Mouse (Mus musculus): Measurements from ENCODE around the gene Gm9999. TPM values are rescaled to one million over a fixed set of nuclear protein-coding genes. Genes with fewer than 3 reads are reported as not detected.

Gene Gm9999
- total and polyA plus RNA-seq, 3 experiments: not detected

DNA sequence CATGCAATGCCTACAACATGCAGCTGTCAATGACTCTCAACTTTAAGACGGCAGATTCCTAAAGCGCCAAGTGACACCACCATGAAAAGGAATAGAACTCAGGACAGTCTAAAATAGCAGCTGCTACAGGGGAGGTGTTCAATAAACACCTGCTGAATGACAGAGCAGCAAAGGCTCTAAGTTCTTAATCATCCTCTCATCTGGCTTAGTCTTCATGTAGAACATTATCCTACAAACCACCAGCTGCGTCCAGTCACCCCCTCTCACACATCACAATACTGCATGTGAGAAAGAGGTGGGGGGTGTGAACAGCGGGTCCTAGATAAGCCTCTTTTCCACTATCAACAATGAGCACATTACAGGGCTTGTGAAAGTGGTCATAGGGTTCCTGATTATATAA is 13.6 kb downstream of the Gm9999 start:
- Histone ChIP-seq H3K79me2 (replicated peaks; ENCODE audit: control insufficient read depth, insufficient read depth, low read length) (peaks cover 2% of the 10 kb centered on the region; the same call in 1 of the 2 replicates), H3K36me3 (ENCODE audit: control insufficient read depth, insufficient read depth, low read length) (peaks cover 14% of the 10 kb centered on the region), H3K27ac (no peak overlapping the region), H3K4me3 (no peak overlapping the region), H3K4me1 (ENCODE audit: control insufficient read depth, insufficient read depth, low read length) (peaks cover 10% of the 10 kb centered on the region), H3K9ac (ENCODE audit: low read depth, low read length) (no peak overlapping the region), H3K27me3 (ENCODE audit: control insufficient read depth, insufficient read depth, low read length) (no peaks in the 10 kb centered on the region)
- TF ChIP-seq POLR2A (IDR thresholded peaks at IDR 0.05; ENCODE audit: insufficient read depth, low read depth, low read length) (no peak), EP300 (IDR thresholded peaks at IDR 0.05; ENCODE audit: insufficient read depth, low read depth, low read length) (no peak), CTCF (IDR thresholded peaks at IDR 0.05) (no peak)
- intact Hi-C loops (cut with DNase I): no loop called here
- DNase-seq: no peak
- 76% methylated on average over 4 of the region's 4 CpGs for WGBS

- peaks cover 15% of the 10 kb centered on the region for H3K36me3 ChIP-seq (ENCODE audit: control insufficient read depth, insufficient read depth, low read length)
Measured at GRCm38 (mm10) chr7:46997644-46998395, 14.4 kb downstream of the Gm9999 start.

GRCm38 (mm10) chr7:46998942-46999341 is 15.6 kb downstream of the Gm9999 start:
- H3K9ac ChIP-seq (ENCODE audit: low read depth, low read length): no peak overlapping the region
- no peak overlapping the region for H3K4me3 ChIP-seq
- WGBS: 91% methylated on average over 2 of the region's 2 CpGs
- no peak for TF ChIP-seq EP300 (IDR thresholded peaks at IDR 0.05; ENCODE audit: insufficient read depth, low read depth, low read length)
- no peak for TF ChIP-seq CTCF (IDR thresholded peaks at IDR 0.05)
- TF ChIP-seq POLR2A (IDR thresholded peaks at IDR 0.05; ENCODE audit: insufficient read depth, low read depth, low read length): no peak
- no peak for DNase-seq
- intact Hi-C loops (cut with DNase I): no loop called here
- H3K36me3 ChIP-seq (ENCODE audit: control insufficient read depth, insufficient read depth, low read length): peaks cover 20% of the 10 kb centered on the region
- H3K27me3 ChIP-seq (ENCODE audit: control insufficient read depth, insufficient read depth, low read length): no peaks in the 10 kb centered on the region
- H3K27ac ChIP-seq: no peak overlapping the region
- H3K79me2 ChIP-seq (replicated peaks; ENCODE audit: control insufficient read depth, insufficient read depth, low read length): peaks cover 3% of the 10 kb centered on the region; the same call in 1 of the 2 replicates
- H3K4me1 ChIP-seq (ENCODE audit: control insufficient read depth, insufficient read depth, low read length): peaks cover 18% of the 10 kb centered on the region

More at GRCm38 (mm10) chr7:46997644-46998395, 14.4 kb downstream of the Gm9999 start:
- Histone ChIP-seq H3K9ac (ENCODE audit: low read depth, low read length) (no peak overlapping the region), H3K27me3 (ENCODE audit: control insufficient read depth, insufficient read depth, low read length) (no peaks in the 10 kb centered on the region), H3K27ac (peak overlapping the region; percentile 46; the same call in 1 of the 2 replicates), H3K4me3 (no peak overlapping the region), H3K79me2 (replicated peaks; ENCODE audit: control insufficient read depth, insufficient read depth, low read length) (peaks cover 2% of the 10 kb centered on the region; the same call in 1 of the 2 replicates), H3K4me1 (ENCODE audit: control insufficient read depth, insufficient read depth, low read length) (peaks cover 12% of the 10 kb centered on the region)
- TF ChIP-seq EP300 (IDR thresholded peaks at IDR 0.05; ENCODE audit: insufficient read depth, low read depth, low read length): no peak
- no peak for TF ChIP-seq CTCF (IDR thresholded peaks at IDR 0.05)
- no peak for TF ChIP-seq POLR2A (IDR thresholded peaks at IDR 0.05; ENCODE audit: insufficient read depth, low read depth, low read length)
- 57% methylated on average over 21 of the region's 21 CpGs for WGBS
- peak; percentile 53 to 72 for DNase-seq
- intact Hi-C loops (cut with DNase I): no loop called here

DNA sequence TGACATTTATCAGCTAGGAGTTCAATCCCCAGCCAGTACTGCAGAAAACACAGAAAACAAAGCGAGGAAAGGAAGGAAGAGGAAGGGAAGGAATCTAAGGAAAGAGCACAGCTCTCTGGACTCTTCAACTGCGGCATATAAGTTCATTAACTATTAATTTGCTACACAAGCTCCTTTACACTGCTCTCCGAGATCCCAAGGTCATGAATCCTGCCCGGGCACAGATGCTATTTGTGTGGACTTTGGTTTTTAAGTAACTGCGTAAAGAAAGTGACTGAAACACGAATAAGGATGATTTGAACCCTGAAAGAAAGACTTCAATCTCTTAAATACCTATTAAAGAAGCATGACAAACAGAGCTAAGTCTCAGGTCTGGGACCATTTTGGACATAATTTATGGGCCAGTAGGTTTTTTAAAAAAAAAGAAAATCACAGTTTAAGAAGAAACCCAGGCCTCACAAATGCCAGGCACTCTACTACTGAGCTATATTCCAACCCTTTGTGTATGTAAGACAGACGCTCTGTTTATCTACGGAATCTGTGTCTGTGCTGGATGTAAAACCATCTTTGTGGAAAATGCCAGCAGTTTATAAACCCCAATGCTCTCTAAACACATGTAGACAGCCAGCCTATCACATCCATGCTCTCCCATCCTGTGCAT is 16.7 kb downstream of the Gm9999 start:
- H3K4me3 ChIP-seq: no peak overlapping the region
- H3K36me3 ChIP-seq (ENCODE audit: control insufficient read depth, insufficient read depth, low read length): peaks cover 20% of the 10 kb centered on the region
- TF ChIP-seq CTCF (IDR thresholded peaks at IDR 0.05) (no peak), POLR2A (IDR thresholded peaks at IDR 0.05; ENCODE audit: insufficient read depth, low read depth, low read length) (no peak), EP300 (IDR thresholded peaks at IDR 0.05; ENCODE audit: insufficient read depth, low read depth, low read length) (no peak)
- H3K4me1 ChIP-seq (ENCODE audit: control insufficient read depth, insufficient read depth, low read length): peaks cover 18% of the 10 kb centered on the region
- WGBS: 62% methylated on average over 8 of the region's 8 CpGs
- no peak for DNase-seq
- peaks cover 3% of the 10 kb centered on the region; the same call in 1 of the 2 replicates for H3K79me2 ChIP-seq (replicated peaks; ENCODE audit: control insufficient read depth, insufficient read depth, low read length)
- intact Hi-C loops (cut with DNase I): no loop called here
- H3K27ac ChIP-seq: no peak overlapping the region; the same call in 1 of the 2 replicates
- H3K9ac ChIP-seq (ENCODE audit: low read depth, low read length): no peak overlapping the region
- no peaks in the 10 kb centered on the region for H3K27me3 ChIP-seq (ENCODE audit: control insufficient read depth, insufficient read depth, low read length)

DNA sequence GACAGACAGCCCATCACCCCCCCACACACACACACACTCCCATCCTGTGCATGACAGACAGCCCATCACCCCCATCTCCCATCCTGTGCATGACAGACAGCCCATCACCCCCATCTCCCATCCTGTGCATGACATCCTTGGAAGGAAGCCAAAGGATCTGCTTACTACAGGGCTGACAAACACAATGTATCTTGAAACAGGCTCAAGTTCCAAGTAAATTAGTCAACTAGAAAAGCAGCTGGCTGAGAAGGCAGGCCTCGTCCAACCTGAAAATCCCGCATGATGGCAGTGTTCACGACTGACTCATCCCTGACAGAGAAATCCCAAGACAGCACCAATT is 17.2 kb downstream of the Gm9999 start:
- TF ChIP-seq POLR2A (IDR thresholded peaks at IDR 0.05; ENCODE audit: insufficient read depth, low read depth, low read length) (no peak), EP300 (IDR thresholded peaks at IDR 0.05; ENCODE audit: insufficient read depth, low read depth, low read length) (no peak), CTCF (IDR thresholded peaks at IDR 0.05) (no peak)
- DNase-seq: no peak
- peaks cover 3% of the 10 kb centered on the region for H3K79me2 ChIP-seq (replicated peaks; ENCODE audit: control insufficient read depth, insufficient read depth, low read length)
- H3K27me3 ChIP-seq (ENCODE audit: control insufficient read depth, insufficient read depth, low read length): no peaks in the 10 kb centered on the region
- 32% methylated on average over 3 of the region's 3 CpGs for WGBS
- H3K9ac ChIP-seq (ENCODE audit: low read depth, low read length): no peak overlapping the region
- H3K4me1 ChIP-seq (ENCODE audit: control insufficient read depth, insufficient read depth, low read length): peaks cover 19% of the 10 kb centered on the region
- peak overlapping the region; percentile 28; the same call in 1 of the 2 replicates for H3K27ac ChIP-seq
- peaks cover 20% of the 10 kb centered on the region for H3K36me3 ChIP-seq (ENCODE audit: control insufficient read depth, insufficient read depth, low read length)
- intact Hi-C loops (cut with DNase I): no loop called here
- H3K4me3 ChIP-seq: no peak overlapping the region
